Mouse (Mus musculus) adrenal gland, postnatal 36 days (tissue): ENCODE data around the gene Hdac4. TPM values are rescaled to one million over a fixed set of nuclear protein-coding genes. Genes with fewer than 3 reads are reported as not detected.

Experiments used
- DNase-seq, 2 experiments: peaks; one replicate each; pipeline ENCODE4 v3.0.0; 2021; ENCODE audit warnings: mixed read lengths in 1 of 2
- total RNA-seq, 2 experiments: library from RNA; stranded (reverse); gene quantifications; 2 replicates each; pipeline ENCODE4 v1.2.3; 2021

Hdac4 gene
- total RNA-seq, 2 experiments from 2014 or later = 76.9 to 97.4 TPM

GRCm38 (mm10) chr1:91967041-91967440, 228.5 kb downstream of the Hdac4 start:
- DNase-seq = peak in 1 of 2 experiments; percentile 19

GRCm38 (mm10) chr1:91964486-91965335, 230.8 kb downstream of the Hdac4 start:
- no peak for DNase-seq

GRCm38 (mm10) chr1:91962256-91962655, 233.2 kb downstream of the Hdac4 start:
- DNase-seq = peak; percentile 68 to 88

DNA sequence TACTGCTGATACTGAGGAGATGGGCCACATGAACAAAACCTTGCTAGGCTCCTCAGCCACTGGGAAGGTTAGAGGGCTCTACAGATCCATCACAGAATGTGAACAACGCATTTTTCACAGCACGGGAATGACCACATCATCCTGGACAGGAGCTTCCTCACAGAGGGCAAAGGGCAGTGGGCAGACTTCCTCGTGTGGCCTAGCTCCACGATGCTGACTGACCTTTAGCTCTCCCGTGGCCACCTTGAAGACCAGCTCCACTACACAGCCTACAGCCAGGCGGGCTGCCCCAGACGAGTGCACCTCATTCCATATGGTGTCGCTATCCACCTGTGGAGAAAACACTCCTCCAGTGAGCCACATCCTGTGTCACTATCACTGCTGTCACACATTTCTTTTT, 234.3 kb downstream of the Hdac4 start:
- DNase-seq = peak; percentile 14 to 35

- no peak for DNase-seq
Observed at GRCm38 (mm10) chr1:91959891-91960290, 235.6 kb downstream of the Hdac4 start.

GRCm38 (mm10) chr1:91959044-91959443, 236.5 kb downstream of the Hdac4 start:
- DNase-seq = no peak

DNA sequence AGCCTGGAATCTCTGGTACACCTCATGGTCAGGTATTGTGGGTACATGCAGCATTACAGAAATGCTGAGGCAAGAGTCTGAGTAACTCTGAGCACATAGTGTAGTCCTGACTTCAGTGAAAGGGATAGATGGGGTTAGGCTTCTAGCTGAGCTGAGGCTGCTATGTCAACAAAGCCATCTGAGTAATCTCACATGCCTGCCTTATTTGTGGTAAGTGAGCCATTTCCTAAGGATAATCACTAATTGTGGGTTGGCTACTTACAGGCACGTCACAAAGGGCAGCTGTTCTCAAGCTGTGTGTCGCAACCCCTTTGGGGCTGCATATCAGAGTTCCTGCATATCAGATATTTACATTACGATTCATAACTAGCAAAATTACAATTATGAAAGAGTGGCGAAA, 239.3 kb downstream of the Hdac4 start:
- no peak for DNase-seq

DNA sequence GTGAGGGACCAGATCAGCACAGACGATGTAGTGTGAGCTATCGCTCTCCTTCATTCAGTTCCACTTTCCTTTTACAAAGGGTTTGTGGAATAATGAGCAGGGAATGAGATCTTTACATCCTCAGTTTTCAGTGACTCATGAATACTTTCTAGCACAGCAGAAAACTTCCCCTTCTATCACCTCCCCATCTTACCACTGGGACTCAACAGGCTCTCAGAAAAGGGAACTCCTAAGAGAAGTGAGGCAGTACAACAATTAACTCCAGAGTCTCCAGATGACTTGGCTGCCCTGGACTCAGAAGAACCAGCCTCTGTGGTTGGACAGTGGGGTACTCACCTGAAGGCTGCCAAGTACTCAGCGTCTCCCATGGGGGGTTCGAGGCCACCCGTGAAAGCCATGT, 240.5 kb downstream of the Hdac4 start:
- no peak for DNase-seq

GRCm38 (mm10) chr1:91952912-91953311, 242.6 kb downstream of the Hdac4 start:
- DNase-seq = no peak

DNA sequence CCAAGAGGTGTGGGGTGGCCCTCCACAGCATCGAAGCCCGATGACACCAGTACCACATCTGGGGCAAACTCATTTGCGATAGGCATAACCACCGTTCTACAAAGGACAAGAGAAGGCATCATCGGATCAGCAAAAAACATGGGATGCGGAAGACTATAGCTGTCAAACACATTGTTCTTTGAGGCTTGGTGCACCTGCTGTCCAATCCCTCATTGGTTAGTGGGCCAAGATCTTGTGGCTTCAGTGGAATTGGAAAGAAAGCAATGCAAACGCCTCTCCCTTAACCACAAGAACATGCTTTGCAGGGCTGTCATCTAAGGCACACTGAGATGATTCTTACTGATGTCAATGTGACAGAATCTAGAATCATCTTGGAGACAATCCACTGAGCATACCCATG, 248.1 kb downstream of the Hdac4 start:
- DNase-seq = no peak

- no peak for DNase-seq
Observed at GRCm38 (mm10) chr1:91942583-91942982, 252.9 kb downstream of the Hdac4 start.

DNA sequence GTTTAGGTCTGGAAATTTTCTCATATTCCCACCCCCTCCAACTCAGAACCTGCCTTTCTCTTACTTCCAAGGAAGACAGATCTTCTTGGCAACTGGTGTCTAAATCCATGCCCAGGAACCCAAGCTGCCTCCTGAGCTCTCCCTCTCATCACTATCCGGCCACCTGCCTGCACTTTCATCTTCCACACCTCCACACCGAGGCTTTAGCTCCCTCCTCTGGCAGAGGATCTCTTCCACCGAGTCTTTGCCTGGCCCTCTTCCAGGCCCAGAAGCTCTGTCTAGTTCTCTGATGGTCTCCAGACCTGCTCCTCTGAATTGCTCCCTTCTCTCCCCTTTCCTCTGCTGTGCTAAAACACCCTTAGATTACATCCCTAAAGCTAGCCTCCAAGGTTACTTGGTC, 253.5 kb downstream of the Hdac4 start:
- DNase-seq = no peak

- no peak for DNase-seq
Observed at GRCm38 (mm10) chr1:91941094-91941493, 254.4 kb downstream of the Hdac4 start.

GRCm38 (mm10) chr1:91935171-91935570, 260.3 kb downstream of the Hdac4 start:
- no peak for DNase-seq

- DNase-seq = no peak
Observed at GRCm38 (mm10) chr1:91933681-91934080, 261.8 kb downstream of the Hdac4 start.

DNA sequence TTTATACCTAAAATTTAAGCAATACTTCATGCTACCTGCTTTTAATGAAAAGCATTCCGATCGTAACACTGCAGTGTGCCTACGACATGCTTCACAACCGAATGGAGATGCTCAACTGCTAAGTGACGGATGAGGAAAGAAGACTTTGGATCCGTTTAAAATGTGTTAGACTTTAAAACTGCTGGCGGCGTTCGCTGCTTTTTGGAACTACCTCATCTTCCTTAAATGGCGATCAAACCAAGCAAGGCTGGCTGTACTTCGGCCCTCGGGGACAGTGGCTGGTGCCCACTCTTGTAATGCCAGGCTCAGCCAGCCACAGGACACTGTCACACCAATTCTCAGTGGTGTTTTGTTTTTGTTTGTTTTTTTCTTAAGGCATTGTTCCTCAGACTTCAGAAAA, 263.3 kb downstream of the Hdac4 start:
- no peak for DNase-seq

DNA sequence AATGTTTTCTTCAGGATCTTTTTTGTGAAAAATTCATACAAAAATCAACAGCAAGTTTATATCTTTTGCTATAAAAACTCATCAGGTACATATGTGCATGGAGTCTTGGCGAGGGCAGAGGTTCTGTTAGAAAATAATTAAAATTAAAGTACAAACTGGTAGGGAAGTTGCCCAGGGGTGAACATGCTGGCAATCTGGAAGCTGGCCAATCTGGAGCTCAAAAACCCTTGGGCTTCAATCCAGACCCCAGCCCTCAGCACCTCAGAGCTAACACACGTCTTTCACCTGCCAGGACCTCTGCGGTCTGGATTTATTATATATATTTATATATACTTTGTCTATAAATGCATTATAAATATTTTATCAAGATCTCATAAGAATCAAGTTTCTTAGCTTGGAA, 263.7 kb downstream of the Hdac4 start:
- DNase-seq = no peak

DNA sequence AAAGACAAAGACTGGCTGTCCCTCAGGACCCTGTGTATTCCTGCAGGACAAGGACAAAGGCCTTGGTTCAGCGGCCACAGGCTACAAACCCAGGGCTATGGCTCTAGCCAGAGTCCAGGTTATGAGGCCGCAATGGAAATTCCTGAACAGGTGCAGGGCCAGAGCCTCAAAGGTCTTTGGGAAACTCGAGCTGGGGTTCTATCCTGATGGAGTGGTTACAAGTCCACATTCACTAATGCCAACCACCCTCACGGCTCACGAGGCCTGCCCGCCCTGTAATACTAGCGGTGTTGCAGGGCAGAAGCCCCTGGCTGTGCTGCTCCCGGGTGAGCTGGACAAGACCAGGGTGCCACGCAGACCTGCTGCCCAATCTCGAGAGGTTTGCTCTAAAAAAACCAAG, 264.3 kb downstream of the Hdac4 start:
- no peak for DNase-seq

DNA sequence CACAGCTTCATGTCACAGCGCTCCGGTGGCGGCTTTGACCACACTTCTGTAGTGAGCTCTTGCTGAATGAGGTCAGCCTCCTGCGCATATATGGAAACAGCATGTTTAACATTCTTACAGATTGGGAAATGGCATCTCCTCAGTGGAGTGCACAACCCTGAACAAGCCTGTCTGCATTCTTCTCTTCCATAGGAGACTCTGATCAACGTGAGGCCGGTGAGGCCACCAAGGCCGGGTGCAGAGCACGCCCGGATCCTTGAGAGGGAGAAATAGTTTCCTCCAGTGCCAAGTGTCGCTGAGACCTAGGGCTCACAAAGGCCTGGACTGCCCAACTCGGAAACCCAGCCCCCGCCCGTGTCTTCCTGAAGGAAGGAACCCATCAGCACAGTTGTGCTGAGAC, 266.4 kb downstream of the Hdac4 start:
- no peak for DNase-seq

DNA sequence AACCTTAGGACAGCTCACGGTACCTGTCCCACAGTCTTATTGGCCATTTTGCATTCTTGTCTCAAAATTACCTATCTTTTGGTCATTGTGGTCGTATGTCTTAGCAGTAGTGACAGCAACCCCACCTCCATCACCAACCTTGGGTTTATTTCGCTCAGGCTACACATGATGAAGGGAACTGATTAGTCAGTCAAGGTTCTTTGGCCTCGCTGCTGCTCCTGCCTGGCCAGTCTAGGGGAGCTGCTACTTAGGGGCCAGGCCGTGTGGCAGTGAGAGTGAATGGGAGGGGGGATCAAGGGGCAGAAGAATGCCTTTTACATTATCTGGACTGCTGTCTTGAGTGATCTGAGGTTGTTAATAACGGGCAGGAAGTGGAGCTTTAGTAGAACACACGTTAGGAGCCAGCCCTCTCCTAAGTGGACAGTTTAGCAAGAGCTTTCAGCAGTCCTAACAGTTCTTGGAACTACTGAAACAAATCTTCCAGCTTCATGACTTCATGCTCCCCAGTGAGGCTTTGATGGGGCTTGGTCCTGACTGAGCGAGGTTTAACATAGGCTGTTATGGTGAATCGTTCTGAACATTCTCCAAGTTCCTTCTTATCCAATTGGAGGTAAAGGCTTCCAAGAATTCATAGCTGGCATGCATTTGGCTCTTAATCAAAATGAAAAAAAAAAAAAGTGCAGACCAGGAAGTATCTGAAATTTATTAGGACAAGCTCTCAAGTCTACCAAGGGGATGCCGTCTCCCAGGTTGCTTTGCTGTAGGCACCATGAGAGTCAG, 267.8 kb downstream of the Hdac4 start:
- DNase-seq = peak; percentile 31 to 49

GRCm38 (mm10) chr1:91923567-91923966, 271.9 kb downstream of the Hdac4 start:
- DNase-seq = no peak

- DNase-seq = no peak
Observed at GRCm38 (mm10) chr1:91922235-91923152, 273.0 kb downstream of the Hdac4 start.
